Mouse (Mus musculus): ENCODE results near the gene Fkbp5. TPM values are rescaled to one million over a fixed set of nuclear protein-coding genes. Genes with fewer than 3 reads are reported as not detected.

Gene Fkbp5
- polyA plus RNA-seq, 1 experiment from 2014 or later = 22.0 TPM

DNA sequence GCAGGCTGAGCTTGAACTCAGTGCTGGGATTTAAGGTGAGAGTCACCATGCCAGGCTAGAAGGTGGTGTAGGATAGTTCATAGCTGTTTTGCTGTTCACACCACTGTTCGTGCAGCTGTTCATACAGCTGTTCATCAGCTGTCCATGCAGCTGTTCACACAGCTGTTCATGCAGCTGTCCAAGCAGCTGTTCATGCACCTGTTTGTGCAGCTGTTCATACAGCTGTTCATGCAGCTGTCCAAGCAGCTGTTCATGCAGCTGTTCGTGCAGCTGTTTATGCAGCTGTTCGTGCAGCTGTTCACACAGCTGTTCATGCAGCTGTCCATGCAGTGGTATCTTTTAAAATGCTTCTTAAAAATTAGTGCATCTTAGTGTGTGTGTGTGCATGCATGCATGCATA, 128.8 kb downstream of the Fkbp5 start:
- H3K27ac ChIP-seq (ENCODE audit: low read length) = no peak overlapping the region
- ATAC-seq = no peak
- 76% methylated on average over 3 of the region's 3 CpGs for WGBS
- no peak overlapping the region for H3K4me3 ChIP-seq (ENCODE audit: low read length)
- H3K4me1 ChIP-seq (ENCODE audit: control insufficient read depth, insufficient read depth, low read length) = peaks cover 5% of the 10 kb centered on the region; the same call in 1 of the 2 replicates
- H3K36me3 ChIP-seq (ENCODE audit: control insufficient read depth, insufficient read depth, low read length) = no peaks in the 10 kb centered on the region
- no peak overlapping the region for H3K9ac ChIP-seq (ENCODE audit: low read depth, low read length)
- H3K4me2 ChIP-seq (ENCODE audit: low read depth, low read length) = no peak overlapping the region
- no peaks in the 10 kb centered on the region for H3K9me3 ChIP-seq (ENCODE audit: control insufficient read depth, low read length)
- no peaks in the 10 kb centered on the region; the same call in 1 of the 2 replicates for H3K27me3 ChIP-seq (replicated peaks; ENCODE audit: control insufficient read depth, insufficient read depth, low read length)

GRCm38 (mm10) chr17:28386150-28386905, 131.0 kb downstream of the Fkbp5 start:
- no peaks in the 10 kb centered on the region for H3K4me1 ChIP-seq (ENCODE audit: control insufficient read depth, insufficient read depth, low read length)
- no peak for ATAC-seq
- 6% methylated on average over 23 of the region's 23 CpGs for WGBS
- no peak overlapping the region for H3K9ac ChIP-seq (ENCODE audit: low read depth, low read length)
- no peak overlapping the region for H3K27ac ChIP-seq (ENCODE audit: low read length)
- H3K4me2 ChIP-seq (ENCODE audit: low read depth, low read length) = peak overlapping the region; percentile 28
- no peaks in the 10 kb centered on the region; the same call in 1 of the 2 replicates for H3K27me3 ChIP-seq (replicated peaks; ENCODE audit: control insufficient read depth, insufficient read depth, low read length)
- no peaks in the 10 kb centered on the region for H3K36me3 ChIP-seq (ENCODE audit: control insufficient read depth, insufficient read depth, low read length)
- no peaks in the 10 kb centered on the region for H3K9me3 ChIP-seq (ENCODE audit: control insufficient read depth, low read length)
- H3K4me3 ChIP-seq (ENCODE audit: low read length) = no peak overlapping the region

DNA sequence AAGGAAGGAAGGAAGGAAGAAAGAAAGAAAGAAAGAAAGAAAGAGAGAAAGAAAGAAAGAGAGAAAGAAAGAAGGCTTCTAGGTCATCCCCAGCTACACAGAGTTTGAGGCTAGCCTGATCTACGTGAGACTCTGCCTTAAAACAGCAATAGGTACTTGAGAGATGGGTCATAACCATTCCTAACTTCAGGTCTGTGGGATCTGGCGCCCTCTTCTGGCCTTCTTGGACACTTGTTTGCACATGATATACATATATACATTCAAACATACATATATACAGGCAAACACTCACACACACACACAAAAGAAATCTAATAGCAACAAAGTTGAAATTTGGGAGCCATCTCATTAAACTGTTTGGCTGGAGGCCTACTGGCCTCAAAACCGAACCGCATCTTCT, 133.0 kb downstream of the Fkbp5 start:
- no peaks in the 10 kb centered on the region for H3K36me3 ChIP-seq (ENCODE audit: control insufficient read depth, insufficient read depth, low read length)
- no peak overlapping the region for H3K9ac ChIP-seq (ENCODE audit: low read depth, low read length)
- H3K27me3 ChIP-seq (replicated peaks; ENCODE audit: control insufficient read depth, insufficient read depth, low read length) = no peaks in the 10 kb centered on the region; the same call in 1 of the 2 replicates
- H3K4me1 ChIP-seq (ENCODE audit: control insufficient read depth, insufficient read depth, low read length) = no peaks in the 10 kb centered on the region
- H3K4me3 ChIP-seq (ENCODE audit: low read length) = no peak overlapping the region
- no peak for ATAC-seq
- no peaks in the 10 kb centered on the region for H3K9me3 ChIP-seq (ENCODE audit: control insufficient read depth, low read length)
- whole genome bisulfite sequencing = 63% methylated on average over 4 of the region's 4 CpGs
- H3K4me2 ChIP-seq (ENCODE audit: low read depth, low read length) = no peak overlapping the region
- no peak overlapping the region for H3K27ac ChIP-seq (ENCODE audit: low read length)

DNA sequence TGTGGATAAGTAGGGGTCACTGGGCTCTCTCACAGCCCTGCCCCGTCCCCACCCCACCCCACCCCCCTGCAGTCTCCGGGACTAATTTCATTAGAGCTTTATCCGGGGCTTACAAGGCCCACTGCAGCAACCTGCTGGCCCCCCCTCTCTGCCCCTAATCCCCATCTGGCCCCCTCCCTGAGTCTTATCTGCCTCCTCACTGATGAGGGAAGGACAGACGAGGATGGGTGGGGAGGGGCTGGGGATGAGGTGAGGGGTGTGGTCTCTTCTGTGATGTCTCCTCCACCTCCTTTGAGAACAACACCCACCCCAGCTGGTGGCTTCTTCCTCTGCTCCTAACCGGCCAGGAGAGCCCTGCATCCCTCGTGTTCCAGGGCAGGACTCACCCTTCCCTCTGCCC, 137.1 kb downstream of the Fkbp5 start:
- Histone ChIP-seq H3K4me3 (ENCODE audit: low read length) (no peak overlapping the region), H3K27ac (ENCODE audit: low read length) (no peak overlapping the region), H3K4me1 (ENCODE audit: control insufficient read depth, insufficient read depth, low read length) (peaks cover 6% of the 10 kb centered on the region; the same call in 1 of the 2 replicates), H3K27me3 (replicated peaks; ENCODE audit: control insufficient read depth, insufficient read depth, low read length) (peaks cover 2% of the 10 kb centered on the region; the same call in 1 of the 2 replicates), H3K36me3 (ENCODE audit: control insufficient read depth, insufficient read depth, low read length) (no peaks in the 10 kb centered on the region), H3K9ac (ENCODE audit: low read depth, low read length) (no peak overlapping the region), H3K9me3 (ENCODE audit: control insufficient read depth, low read length) (no peaks in the 10 kb centered on the region), H3K4me2 (ENCODE audit: low read depth, low read length) (no peak overlapping the region)
- 4% methylated on average over 6 of the region's 6 CpGs for WGBS
- no peak for ATAC-seq

- Histone ChIP-seq H3K4me2 (ENCODE audit: low read depth, low read length) (peak overlapping the region; percentile 6; the same call in 1 of the 2 replicates), H3K27ac (ENCODE audit: low read length) (no peak overlapping the region), H3K36me3 (ENCODE audit: control insufficient read depth, insufficient read depth, low read length) (no peaks in the 10 kb centered on the region), H3K27me3 (replicated peaks; ENCODE audit: control insufficient read depth, insufficient read depth, low read length) (peaks cover 11% of the 10 kb centered on the region; the same call in 1 of the 2 replicates), H3K9me3 (ENCODE audit: control insufficient read depth, low read length) (no peaks in the 10 kb centered on the region), H3K9ac (ENCODE audit: low read depth, low read length) (no peak overlapping the region), H3K4me1 (ENCODE audit: control insufficient read depth, insufficient read depth, low read length) (peaks cover 6% of the 10 kb centered on the region; the same call in 1 of the 2 replicates), H3K4me3 (ENCODE audit: low read length) (no peak overlapping the region)
- 7% methylated on average over 17 of the region's 17 CpGs for WGBS
- peak; percentile 78 for ATAC-seq
These were observed 141.7 kb downstream of the Fkbp5 start for GRCm38 (mm10) chr17:28375592-28376061.

DNA sequence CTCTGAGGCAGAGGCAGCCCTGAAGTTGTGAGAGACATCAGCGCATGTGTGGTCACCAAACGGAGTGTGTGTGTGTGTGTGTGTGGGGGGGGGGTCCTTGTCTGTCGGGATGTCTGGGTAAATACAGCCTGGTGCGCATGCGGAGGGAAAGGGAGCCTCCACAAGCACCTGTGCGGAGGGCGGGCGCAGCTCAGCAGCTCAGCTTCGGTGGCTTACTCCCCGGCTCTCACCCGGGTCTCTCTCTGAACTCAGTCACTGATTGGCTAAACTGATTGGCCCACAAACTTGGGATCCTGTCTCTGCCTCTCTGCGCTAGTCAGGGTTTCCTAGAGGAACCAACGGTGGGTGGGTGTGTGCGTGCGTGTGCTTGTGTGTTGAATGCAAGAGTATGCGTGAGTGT, 142.8 kb downstream of the Fkbp5 start:
- H3K9ac ChIP-seq (ENCODE audit: low read depth, low read length) = no peak overlapping the region
- H3K4me2 ChIP-seq (ENCODE audit: low read depth, low read length) = no peak overlapping the region
- 17% methylated on average over 15 of the region's 16 CpGs for WGBS
- peaks cover 11% of the 10 kb centered on the region; the same call in 1 of the 2 replicates for H3K27me3 ChIP-seq (replicated peaks; ENCODE audit: control insufficient read depth, insufficient read depth, low read length)
- no peak for ATAC-seq
- H3K4me1 ChIP-seq (ENCODE audit: control insufficient read depth, insufficient read depth, low read length) = peaks cover 6% of the 10 kb centered on the region; the same call in 1 of the 2 replicates
- no peaks in the 10 kb centered on the region for H3K9me3 ChIP-seq (ENCODE audit: control insufficient read depth, low read length)
- H3K36me3 ChIP-seq (ENCODE audit: control insufficient read depth, insufficient read depth, low read length) = no peaks in the 10 kb centered on the region
- no peak overlapping the region for H3K27ac ChIP-seq (ENCODE audit: low read length)
- H3K4me3 ChIP-seq (ENCODE audit: low read length) = no peak overlapping the region

GRCm38 (mm10) chr17:28373821-28374220, 143.5 kb downstream of the Fkbp5 start:
- ATAC-seq = peak; percentile 48; the same call in 1 of the 2 replicates
- no peak overlapping the region for H3K4me2 ChIP-seq (ENCODE audit: low read depth, low read length)
- no peak overlapping the region for H3K27ac ChIP-seq (ENCODE audit: low read length)
- no peaks in the 10 kb centered on the region for H3K9me3 ChIP-seq (ENCODE audit: control insufficient read depth, low read length)
- no peak overlapping the region for H3K9ac ChIP-seq (ENCODE audit: low read depth, low read length)
- no peak overlapping the region for H3K4me3 ChIP-seq (ENCODE audit: low read length)
- 16% methylated on average over 10 of the region's 10 CpGs for WGBS
- H3K4me1 ChIP-seq (ENCODE audit: control insufficient read depth, insufficient read depth, low read length) = peaks cover 6% of the 10 kb centered on the region; the same call in 1 of the 2 replicates
- H3K36me3 ChIP-seq (ENCODE audit: control insufficient read depth, insufficient read depth, low read length) = no peaks in the 10 kb centered on the region
- peaks cover 11% of the 10 kb centered on the region; the same call in 1 of the 2 replicates for H3K27me3 ChIP-seq (replicated peaks; ENCODE audit: control insufficient read depth, insufficient read depth, low read length)

DNA sequence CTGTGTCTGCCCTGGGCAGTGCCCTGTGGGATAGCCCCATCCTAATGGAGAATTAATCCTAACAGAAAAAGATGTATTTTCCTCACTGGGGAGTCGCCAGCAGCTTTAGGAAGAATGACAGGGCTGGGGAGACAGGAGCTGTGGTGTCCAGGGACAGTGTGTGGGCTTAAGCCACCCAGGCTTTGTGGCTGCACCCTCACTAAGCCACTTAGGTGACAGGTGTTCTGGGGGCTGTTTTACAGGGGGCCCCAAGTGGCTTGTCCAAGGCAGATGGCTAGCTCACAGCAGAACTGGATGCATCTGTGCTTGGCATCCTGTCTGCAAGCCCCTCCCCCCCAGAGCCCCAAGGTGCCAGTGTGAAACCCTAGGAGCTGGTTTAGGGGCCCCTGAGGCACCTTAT, 145.4 kb downstream of the Fkbp5 start:
- Histone ChIP-seq H3K27ac (ENCODE audit: low read length) (no peak overlapping the region), H3K4me1 (ENCODE audit: control insufficient read depth, insufficient read depth, low read length) (peaks cover 10% of the 10 kb centered on the region; the same call in 1 of the 2 replicates)
- WGBS = 78% methylated on average over 1 of the region's 1 CpGs

DNA sequence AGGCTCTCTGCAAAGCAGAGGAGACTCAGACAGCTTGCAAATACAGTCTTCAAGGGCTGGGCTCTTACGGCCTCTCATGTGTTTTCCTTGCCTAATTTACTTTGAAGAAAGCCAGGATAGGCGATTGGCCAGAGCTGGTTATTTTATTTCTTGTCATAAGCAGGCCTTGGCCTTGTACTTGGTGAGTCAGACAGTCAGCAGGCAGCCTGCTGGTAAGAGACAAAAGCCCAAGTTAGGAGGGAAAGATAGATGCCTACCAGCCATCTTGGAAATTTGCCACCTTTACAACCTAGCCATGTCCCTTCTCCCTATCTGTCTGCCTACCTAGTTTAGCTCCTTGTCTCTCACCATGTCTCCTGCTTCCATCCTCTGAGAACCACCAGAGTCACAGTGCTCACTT, 146.0 kb downstream of the Fkbp5 start:
- Histone ChIP-seq H3K4me3 (ENCODE audit: low read length) (no peak overlapping the region), H3K27ac (ENCODE audit: low read length) (no peak overlapping the region), H3K4me2 (ENCODE audit: low read depth, low read length) (no peak overlapping the region), H3K9me3 (ENCODE audit: control insufficient read depth, low read length) (no peaks in the 10 kb centered on the region), H3K4me1 (ENCODE audit: control insufficient read depth, insufficient read depth, low read length) (peaks cover 10% of the 10 kb centered on the region; the same call in 1 of the 2 replicates), H3K27me3 (replicated peaks; ENCODE audit: control insufficient read depth, insufficient read depth, low read length) (peaks cover 11% of the 10 kb centered on the region; the same call in 1 of the 2 replicates), H3K9ac (ENCODE audit: low read depth, low read length) (no peak overlapping the region), H3K36me3 (ENCODE audit: control insufficient read depth, insufficient read depth, low read length) (no peaks in the 10 kb centered on the region)
- ATAC-seq = no peak
- 54% methylated on average over 2 of the region's 2 CpGs for WGBS

More for the DNA sequence above, 145.4 kb downstream of the Fkbp5 start:
- H3K4me3 ChIP-seq (ENCODE audit: low read length) = no peak overlapping the region
- ATAC-seq = no peak
- H3K4me2 ChIP-seq (ENCODE audit: low read depth, low read length) = no peak overlapping the region
- H3K36me3 ChIP-seq (ENCODE audit: control insufficient read depth, insufficient read depth, low read length) = no peaks in the 10 kb centered on the region
- H3K9ac ChIP-seq (ENCODE audit: low read depth, low read length) = no peak overlapping the region
- H3K27me3 ChIP-seq (replicated peaks; ENCODE audit: control insufficient read depth, insufficient read depth, low read length) = peaks cover 11% of the 10 kb centered on the region; the same call in 1 of the 2 replicates
- no peaks in the 10 kb centered on the region for H3K9me3 ChIP-seq (ENCODE audit: control insufficient read depth, low read length)

All from intestine, embryonic 16.5 days (tissue).